Mouse (Mus musculus) ZHBTc4 (cell line): ENCODE data around the gene Olfr1532-ps1.
"Not testable (repeated sequence)": the region's sequence is repeated elsewhere in the genome, so short reads cannot be mapped to it uniquely, and the experiment has no call there.

ENCODE experiments used
- DNase-seq: peaks from one replicate; pipeline ENCODE4 v3.0.0-alpha.2; 2011; ENCODE audit warnings: low read depth, low spot score

Gene Olfr1532-ps1

DNA sequence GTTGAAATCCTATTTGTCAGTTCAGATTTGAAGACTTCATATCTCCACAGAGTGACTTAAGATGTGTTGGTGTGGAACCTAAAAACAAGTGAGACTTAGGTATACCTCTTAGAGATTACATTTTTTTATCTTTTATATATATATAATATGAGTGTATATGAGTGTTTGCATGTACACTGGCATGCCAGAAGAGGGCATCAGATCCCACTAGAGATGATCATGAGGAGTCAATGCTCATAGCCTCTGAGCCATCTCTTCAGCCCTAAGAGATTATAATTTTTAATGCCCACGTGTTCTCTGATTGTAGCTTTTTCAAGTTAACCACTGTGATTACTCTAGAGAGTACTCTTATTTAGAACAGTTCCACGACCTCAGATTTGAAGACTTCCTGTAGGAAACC lies at the start of gene Olfr1532-ps1:
Gene Olfr1532-ps1, plus strand, starts transcription at position 326 of the 400 bp plus-strand sequence.
- DNase-seq, result no peak

DNA sequence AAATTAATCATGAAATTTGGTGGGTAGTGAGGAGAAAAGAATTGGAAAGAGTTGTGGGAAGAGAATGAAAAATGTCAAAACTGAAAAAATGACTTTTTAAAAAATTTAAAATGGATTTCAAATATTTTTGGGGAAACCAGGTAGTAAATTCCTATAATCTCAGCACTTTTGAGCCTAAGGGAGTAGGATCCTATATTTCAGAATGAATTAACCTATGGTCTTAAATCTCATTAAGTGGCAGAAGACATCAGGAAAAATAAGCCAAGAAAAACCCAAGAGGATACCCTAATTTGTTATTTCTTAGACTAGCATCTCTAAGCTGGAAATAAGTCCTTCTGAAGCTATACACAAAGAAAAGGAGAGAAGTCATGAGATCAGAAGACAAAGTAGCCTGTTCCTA lies 44.9 kb upstream of the Olfr1532-ps1 start, which contains the start of gene Olfr704:
Gene Olfr704, plus strand, starts transcription at position 301 of the 400 bp plus-strand sequence.
- no peak for DNase-seq

GRCm38 (mm10) chr7:106876791-106877190 lies 31.0 kb upstream of the Olfr1532-ps1 start, which contains the start of gene Olfr705:
Gene Olfr705 (minus strand): TSS chr7:106876891.
- no peak for DNase-seq

DNA sequence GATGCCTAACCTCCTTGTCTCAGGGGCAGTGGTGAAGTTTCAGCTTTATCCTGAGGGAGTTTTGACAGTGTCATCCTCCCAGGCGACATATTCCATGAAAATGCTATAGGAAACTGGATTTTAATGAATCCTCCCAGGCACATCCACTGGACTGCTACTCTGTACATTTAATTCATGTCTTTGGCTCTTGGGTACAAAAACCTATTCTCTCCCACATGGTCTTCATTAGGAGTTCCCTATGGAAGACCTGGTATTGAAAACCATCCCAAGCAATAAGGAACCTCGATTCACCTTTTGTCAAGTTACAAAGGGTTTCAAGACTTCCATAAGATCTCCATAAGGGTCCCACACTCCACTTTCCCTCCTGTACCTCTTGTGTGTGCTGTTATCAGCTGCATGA lies 19.7 kb upstream of the Olfr1532-ps1 start, which contains the start of gene Olfr706:
Gene Olfr706, minus strand, starts transcription at position 101 of the 400 bp plus-strand sequence.
- DNase-seq, result no peak

DNA sequence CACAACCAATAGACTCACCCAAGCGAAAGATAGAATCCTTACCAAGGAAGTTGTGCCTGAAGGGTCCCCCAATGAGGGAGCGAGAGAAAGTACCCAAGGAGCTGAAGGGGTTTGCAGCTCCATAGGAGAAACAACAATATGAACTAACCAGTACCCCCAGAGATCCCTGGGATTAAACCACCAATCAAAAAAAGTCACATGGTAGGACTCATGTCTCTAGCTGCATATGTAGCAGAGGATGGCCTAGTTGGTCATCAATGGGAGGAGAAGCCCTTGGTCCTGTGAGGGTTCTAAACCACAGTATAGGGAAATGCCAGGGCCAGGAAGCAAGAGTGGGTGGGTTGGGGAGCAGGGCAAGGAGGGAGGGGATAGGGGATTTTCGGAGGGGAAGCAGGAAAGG lies 6.7 kb upstream of the Olfr1532-ps1 start, which contains the start of gene Olfr707:
Gene Olfr707, minus strand, starts transcription at position 101 of the 400 bp plus-strand sequence.
- not testable (repeated sequence) for DNase-seq

DNA sequence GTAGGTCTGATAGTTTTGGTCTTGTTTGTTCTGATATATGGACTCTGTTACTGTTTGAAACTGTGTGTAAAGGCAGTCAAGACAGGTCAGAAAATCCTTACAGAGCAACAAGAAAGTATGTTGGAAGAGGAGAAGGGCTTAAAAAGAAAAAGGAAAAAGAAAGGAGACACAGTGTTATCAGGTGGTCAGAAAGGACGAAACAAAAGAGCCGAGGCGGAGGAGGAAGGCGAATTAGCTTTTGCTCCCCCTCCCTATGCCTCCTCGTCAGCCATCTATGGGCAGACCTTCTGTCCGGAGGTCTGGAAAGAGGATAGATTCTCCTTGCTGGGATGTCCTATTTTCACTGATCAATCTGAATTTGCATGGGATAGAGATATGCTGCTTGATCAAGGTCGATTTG lies 13.2 kb downstream of the Olfr1532-ps1 start:
- not testable (repeated sequence) for DNase-seq

- no peak for DNase-seq
These were observed 24.3 kb downstream of the Olfr1532-ps1 start, which contains the start of gene Olfr709-ps1 for GRCm38 (mm10) chr7:106932119-106932518. Gene Olfr709-ps1 (minus strand): TSS chr7:106932219.

GRCm38 (mm10) chr7:106948212-106948611 lies 40.4 kb downstream of the Olfr1532-ps1 start, which contains the start of gene Olfr710:
Gene Olfr710 (minus strand): TSS chr7:106948312.
- DNase-seq, result no peak

DNA sequence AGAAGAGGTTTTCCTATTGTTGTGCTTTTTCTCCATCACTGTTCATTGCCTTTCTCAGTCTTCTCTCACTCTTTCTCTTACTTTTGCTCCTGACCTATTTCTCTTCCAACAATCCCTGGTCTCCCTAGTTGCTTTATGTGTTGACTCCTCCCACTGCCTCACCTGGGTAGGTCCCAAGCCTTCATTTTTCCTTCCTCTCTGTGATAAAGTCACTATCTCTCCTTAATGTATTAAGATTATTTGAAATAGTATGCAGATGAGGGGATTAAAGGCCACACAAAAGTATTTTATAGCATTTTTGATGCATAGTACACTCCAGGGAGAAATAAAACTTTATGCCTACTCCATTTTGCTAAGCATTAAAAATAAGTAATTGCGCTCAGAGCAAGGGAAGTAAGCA lies 56.0 kb downstream of the Olfr1532-ps1 start, which contains the start of gene Olfr6:
Gene Olfr6, minus strand, starts transcription at position 101 of the 400 bp plus-strand sequence.
- DNase-seq, result no peak
